Mouse (Mus musculus) forelimb bud, embryonic 11.5 days (tissue): ENCODE results near the gene Crmp1.
A peak's percentile ranks its signal among the peaks of the same experiment; 100 is the strongest.

ENCODE experiments used
- DNase-seq: peaks from one replicate; pipeline ENCODE4 v3.0.0-alpha.2; 2012; ENCODE audit warnings: low read depth, low spot score

Crmp1 gene

DNA sequence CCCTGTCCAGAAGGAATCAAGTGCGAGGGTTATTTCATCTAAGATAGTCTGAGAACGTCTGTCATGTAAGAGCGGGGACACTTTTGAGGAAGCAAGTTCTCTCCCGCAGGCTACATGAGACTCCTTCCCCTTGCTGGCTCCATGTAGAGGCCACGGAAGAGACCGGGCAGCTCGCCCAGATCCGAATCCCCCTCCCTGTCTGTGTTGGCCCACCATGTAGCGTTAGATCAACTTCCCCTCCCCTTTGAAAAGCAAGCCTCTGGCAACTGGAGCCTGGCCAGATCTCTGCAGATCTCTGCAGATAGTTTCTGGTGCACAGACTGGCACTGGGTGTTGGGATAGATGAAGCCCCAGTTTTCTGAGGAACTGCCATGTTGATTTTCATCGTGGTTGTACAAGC lies 55.0 kb downstream of the Crmp1 start:
- no peak for DNase-seq

DNA sequence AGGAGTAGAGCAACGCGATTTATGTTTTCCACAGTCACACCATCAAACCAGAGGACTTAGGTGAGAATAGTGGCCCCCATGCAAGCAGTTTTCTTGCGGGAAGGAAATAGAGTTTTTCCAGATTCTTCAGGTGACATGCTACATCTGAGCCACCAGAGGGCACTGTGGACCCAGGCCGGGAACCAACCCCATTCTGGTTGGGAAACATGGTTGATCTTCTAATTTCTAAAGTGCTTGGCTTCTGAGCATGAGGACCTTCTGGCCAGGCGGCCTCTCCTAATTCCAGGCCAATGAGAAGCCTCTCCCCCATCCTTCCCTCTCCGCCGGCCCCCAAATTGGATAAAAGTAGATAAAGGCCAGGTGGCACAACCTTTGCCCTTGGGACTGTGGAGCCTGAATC lies 56.6 kb downstream of the Crmp1 start:
- DNase-seq, result peak; percentile 42

GRCm38 (mm10) chr5:37310026-37310425 lies 68.3 kb downstream of the Crmp1 start:
- DNase-seq, result no peak

DNA sequence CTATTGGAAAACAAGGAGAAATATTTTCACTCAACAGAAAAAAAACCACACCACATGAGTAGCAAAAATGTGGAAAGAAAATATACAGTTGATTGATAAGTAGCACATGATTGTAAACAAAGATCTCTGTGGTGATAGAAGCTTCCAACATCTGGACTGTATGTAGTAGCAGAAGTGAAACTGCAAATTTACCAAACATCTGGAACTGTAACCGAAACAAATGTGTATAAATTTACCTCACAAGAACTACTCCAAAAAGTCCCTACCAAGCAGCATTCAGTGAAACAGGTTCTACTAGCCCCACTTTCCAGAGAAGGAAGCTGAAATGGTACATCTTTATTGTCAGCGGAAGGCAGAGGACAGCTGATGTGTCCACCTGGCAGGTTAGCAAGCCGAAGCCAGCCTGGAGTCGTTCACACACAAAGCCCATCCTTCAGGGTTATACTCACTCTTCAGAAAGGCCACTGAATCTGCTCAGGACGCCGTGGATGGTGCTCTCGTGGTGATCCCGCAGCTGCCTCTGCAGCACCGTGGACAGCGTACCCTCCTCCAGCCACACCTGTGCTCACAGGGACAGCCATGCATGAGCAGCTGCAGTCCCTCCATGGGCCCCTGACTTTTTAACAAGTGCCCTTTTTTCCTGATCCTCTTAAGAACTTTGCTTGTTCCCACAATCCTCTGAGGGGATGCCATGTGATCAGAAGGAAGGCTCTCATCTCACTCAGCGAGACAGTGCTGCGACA lies 71.4 kb downstream of the Crmp1 start:
- no peak for DNase-seq

DNA sequence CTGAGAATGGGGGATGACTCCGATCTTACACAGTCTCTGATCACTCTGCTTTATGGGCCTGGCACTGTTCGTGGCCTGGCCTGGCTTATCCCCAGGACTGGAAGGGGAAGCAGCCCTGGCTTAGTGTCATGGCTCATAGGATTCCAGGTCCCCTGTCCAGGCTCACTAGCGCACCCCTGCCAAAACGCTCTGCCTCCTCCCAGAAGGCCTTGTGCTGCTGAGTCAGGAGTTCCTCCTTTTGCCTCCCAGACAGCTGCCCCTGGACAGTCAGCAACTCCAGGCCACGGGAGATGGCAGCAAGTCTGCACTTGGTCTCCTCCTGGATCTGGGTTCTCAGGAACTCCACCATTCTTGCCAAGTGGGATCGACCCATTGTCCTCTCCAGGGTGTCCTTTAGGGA lies 77.0 kb downstream of the Crmp1 start:
- DNase-seq, result no peak

DNA sequence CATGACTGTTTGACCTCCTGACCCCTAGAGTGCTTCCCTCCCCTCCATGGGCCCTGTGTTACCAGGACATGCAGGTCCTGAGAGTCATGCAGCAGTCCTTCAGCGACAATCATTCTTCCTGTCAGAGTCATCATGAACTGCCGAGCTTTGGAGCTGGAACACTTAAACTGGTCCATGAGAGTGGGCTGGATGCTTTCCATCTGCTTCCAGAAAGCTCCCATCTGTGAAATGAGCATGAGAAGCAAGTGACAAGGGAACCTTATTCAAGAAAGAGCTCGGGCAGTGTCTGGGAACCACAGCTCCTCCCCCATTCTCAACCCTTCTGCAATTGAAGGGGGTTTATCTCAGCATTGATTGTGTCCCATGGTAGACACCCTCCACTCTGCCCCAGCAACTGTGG lies 78.4 kb downstream of the Crmp1 start:
- no peak for DNase-seq

- DNase-seq, result no peak
Observed at GRCm38 (mm10) chr5:37320761-37321160, 79.0 kb downstream of the Crmp1 start.

DNA sequence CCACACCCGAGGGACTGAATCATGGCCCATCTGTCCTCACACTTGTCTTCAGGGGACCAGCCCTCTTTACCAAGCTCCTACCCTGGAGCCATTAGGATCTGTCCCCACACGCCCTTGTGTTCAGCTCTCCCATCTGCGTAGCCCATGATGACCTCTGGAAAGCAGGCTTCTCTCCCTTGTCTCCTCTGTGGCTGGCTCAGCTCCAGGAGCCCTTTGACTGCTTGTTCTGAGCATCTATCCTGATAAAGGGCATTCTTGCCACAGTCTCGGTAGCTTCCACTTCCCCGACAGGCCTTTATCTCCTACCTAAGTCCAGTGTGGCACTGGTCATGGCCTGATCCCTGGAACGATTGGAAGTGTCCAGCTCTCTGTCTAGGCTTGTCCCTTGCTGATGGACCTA lies 84.9 kb downstream of the Crmp1 start:
- no peak for DNase-seq

- no peak for DNase-seq
Observed at GRCm38 (mm10) chr5:37330449-37331132, 88.9 kb downstream of the Crmp1 start.

DNA sequence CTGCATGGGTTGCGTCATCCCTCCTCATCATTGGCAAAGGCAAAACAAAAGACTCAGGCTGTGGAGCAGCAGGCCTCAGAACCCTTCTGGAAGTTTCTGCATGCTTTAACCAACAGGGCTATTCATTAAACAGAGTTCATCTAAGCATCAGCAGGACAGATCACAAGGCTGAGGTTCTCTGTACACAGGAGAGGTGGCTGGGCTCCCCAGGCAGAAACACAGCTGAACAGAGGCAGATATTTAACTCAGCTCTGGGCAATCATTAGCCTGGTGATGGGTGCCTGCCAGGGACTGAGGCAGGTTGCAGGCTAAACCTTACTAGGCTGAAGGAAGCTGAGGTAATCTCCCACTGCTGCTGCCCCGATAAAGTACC lies 89.4 kb downstream of the Crmp1 start:
- no peak for DNase-seq

DNA sequence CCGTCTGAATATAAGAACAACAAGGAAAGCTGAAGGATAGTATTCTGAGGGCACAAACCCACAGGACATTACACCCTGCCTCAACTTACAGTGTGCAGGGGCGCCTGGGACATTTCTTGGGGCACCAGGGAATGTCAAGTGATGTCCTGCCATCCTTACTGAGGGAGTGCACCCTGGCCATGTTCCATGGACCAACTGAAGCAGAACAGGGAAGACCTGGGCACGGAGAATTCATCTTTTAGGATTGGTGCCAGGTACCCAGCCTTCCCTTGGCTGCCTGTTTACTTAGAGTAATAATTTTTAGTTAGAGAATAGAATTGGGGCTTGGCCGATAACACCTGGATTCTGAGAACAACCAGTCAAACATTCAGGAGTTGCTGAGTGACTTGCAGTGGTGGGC lies 90.3 kb downstream of the Crmp1 start:
- DNase-seq, result no peak

DNA sequence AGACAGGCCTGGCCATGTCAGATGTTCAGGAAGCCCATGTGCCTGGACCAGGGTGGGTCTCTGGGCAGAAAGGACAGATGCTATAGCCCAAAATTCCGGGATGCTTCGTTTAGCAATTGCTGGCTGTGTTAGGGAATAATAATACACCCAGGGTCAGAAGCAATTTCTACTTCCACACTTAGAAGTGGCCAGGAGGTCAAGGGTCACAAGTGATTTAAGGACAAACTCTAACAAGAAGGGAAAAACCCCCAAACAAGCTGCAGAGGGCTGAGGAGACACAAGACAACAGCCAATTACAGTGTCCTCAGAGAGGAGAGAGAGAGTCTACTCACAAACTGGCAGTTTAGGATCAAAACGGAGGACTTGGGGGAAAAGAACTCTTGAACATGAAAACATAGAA lies 93.3 kb downstream of the Crmp1 start:
- no peak for DNase-seq

- DNase-seq, result peak; percentile 80
Observed at GRCm38 (mm10) chr5:37336485-37337105, 94.9 kb downstream of the Crmp1 start, which contains the start of gene Evc. Gene Evc (minus strand): TSS chr5:37336894.

DNA sequence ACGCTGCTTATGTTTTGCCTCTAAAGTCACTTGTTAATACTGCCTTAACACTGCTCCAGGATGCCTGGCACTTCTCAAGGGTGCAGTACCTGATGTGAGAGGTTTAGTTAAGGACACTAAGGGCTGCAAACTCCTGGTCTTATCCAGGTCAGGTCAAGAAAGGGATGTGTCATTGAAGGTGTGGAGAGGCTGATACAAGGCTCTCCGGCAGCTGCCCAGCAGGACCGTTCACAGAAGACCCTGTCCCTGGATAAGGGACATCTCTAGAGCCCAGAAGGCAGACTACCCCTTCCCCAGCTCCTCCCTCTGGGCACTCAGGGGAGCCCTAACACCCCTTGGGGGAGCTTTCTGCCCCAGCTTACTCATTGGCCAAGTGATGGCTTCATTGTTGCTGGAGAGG lies 96.0 kb downstream of the Crmp1 start:
- no peak for DNase-seq

GRCm38 (mm10) chr5:37338288-37338687 lies 96.5 kb downstream of the Crmp1 start, which contains the start of gene Evc2:
Gene Evc2 (plus strand): TSS chr5:37338499.
- peak; percentile 82 for DNase-seq
